Mouse (Mus musculus): ENCODE data around the gene Dnajc17. TPM values are rescaled to one million over a fixed set of nuclear protein-coding genes. Genes with fewer than 3 reads are reported as not detected.
A peak's percentile ranks its signal among the peaks of the same experiment; 100 is the strongest.

The Dnajc17 gene
- 22.9 and 24.9 TPM in 2 replicates for polyA plus RNA-seq (2016; fragmentation: Nextera tagmentation; extraction: Ambion mirVana)

DNA sequence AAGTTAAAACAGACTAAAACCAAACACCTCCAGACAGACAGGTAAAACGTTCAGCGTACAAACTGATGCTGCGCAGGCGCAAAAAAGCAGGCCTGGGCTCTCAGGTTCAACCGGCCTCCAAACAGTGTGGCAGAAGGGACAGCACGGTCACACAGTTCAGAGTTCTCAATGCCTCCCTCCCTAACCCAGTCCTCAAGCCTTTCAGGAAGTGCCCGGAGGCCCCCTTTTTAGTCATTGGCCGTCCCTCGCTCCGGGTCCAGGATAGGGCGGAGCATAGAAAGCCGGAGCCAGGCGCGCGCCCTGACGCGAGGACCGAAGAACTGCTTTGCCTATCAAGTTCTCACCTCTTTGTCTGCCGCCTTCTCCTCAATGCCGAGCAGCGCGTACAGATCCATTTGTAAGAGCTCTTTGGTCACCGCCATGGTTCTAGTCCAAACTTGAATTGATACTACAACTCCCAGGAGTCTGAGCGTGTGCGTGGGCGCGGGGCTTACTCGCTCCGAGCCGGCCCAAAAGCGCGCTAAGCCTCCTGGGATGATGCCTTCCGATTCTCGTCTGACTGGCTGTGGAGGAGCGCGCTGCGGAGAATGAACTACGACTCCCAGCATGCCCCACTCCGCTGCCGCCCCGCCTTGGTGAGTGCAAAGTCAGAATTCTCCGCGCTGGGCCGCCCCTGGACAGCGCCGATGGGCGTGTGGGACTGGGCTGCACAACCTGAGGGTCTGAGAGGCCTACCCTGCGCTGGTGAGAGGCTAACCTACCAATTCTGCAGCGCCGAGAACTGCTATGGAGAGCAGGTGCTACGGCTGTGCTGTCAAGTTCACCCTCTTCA lies at the start of gene Dnajc17, which contains the start of gene Zfyve19:
Dnajc17 (minus strand) TSS at position 452 of the 832 bp plus-strand sequence.
Zfyve19 (plus strand) TSS at position 274 of the 832 bp plus-strand sequence.
- Histone ChIP-seq H3K27ac (peak within 1 kb of the TSS; percentile 91), H3K4me1 (replicated peaks) (peaks cover 24% of the 10 kb centered on the region), H3K27me3 (ENCODE audit: insufficient read depth, poor library complexity, severe bottlenecking) (no peaks in the 10 kb centered on the region), H3K9me3 (no peaks in the 10 kb centered on the region), H3K36me3 (peaks cover 34% of the 10 kb centered on the region), H3K4me3 (peak within 1 kb of the TSS; percentile 71)
- under 1% methylated on average over 51 of the region's 51 CpGs for WGBS
- peak; percentile 96 for DNase-seq (ENCODE audit: low spot score)

DNA sequence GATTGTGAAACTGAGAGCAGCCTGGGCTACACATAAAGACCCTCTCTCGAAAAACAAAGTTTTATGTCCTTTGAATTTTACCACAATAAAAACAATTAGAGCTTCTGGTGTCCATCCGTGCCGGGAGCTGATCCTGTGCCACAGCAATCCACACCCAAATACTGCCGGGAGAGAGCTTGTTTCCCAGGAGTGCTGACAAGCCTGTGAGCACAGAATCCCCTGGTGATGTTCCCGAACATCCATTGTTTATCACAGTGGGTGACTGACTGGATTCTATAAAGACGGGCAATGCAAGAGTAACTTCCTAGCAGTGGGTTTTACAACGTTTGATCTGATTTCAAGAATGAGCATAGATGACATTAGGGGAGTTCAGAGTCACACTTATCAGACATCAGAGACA lies 46.4 kb upstream of the Dnajc17 start:
- H3K4me1 ChIP-seq (replicated peaks), result 0 out of 2 replicates have a peak, but pooled peaks cover 11% of the 10 kb centered on the region
- H3K9me3 ChIP-seq, result no peaks in the 10 kb centered on the region
- no peak overlapping the region for H3K4me3 ChIP-seq
- 15% methylated on average over 7 of the region's 7 CpGs for WGBS
- no peaks in the 10 kb centered on the region for H3K36me3 ChIP-seq
- no peak for DNase-seq (ENCODE audit: low spot score)
- no peak overlapping the region for H3K27ac ChIP-seq
- peaks cover 26% of the 10 kb centered on the region for H3K27me3 ChIP-seq (ENCODE audit: insufficient read depth, poor library complexity, severe bottlenecking)

DNA sequence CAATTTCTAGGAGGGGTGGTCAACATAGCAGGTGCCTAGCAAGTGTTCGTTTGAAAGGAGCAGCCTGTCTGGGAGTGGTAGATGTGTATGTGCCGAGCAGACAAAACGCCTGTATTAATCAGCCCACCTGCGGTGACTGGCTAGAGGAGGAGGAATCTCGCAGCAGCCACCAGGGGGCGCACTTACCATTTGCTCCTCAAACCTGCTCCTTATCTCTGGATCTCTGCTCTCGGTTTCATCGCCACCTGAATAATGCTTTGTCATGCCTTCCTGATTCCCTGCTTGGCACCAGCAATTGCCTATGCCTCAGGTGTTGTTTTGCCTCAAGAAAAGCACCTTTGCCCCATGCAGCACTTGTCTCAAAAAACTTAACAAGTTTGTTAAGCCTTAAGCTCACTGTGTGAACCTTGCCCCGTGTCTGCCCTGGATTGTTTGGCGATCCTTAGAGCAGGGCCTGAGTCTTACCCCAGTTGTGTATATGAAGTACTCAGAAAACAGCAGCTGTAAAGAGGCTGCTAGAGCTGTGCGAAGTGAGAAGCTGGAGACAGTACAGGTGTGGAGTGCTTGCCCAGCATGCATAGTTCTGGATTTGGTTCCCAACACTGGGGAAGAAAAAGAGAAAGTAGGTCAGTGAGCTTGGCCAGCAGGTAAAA lies 42.4 kb upstream of the Dnajc17 start:
- H3K27ac ChIP-seq, result 0 out of 2 replicates have a peak overlapping the region, but pooled peaks have one; percentile 31
- peak overlapping the region; percentile 20; the same call in 1 of the 2 replicates for H3K4me3 ChIP-seq
- peak; percentile 87 for DNase-seq (ENCODE audit: low spot score)
- H3K4me1 ChIP-seq (replicated peaks), result 0 out of 2 replicates have a peak, but pooled peaks cover 11% of the 10 kb centered on the region
- H3K9me3 ChIP-seq, result no peaks in the 10 kb centered on the region
- WGBS, result 15% methylated on average over 11 of the region's 11 CpGs
- H3K27me3 ChIP-seq (ENCODE audit: insufficient read depth, poor library complexity, severe bottlenecking), result peaks cover 23% of the 10 kb centered on the region
- no peaks in the 10 kb centered on the region for H3K36me3 ChIP-seq

DNA sequence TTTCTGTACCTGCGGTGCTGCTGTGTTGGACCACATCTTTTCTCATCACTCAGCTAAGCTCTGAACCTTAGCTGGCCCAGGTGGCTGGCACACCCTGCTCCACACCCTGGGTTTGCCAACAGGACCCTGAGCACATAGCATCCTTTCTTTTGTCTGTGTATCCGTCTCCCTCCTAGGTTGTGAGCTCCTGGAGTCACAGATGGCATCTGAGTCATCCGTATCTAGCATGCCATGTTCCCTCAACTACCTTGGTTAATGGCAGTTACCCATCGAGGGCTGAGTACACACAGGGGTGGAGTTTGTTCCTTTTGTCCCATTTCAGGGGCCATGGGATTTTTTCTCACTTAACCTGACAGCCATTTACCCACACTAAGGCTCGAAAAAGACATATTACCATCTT lies 41.8 kb upstream of the Dnajc17 start:
- Histone ChIP-seq H3K27ac (no peak overlapping the region), H3K27me3 (ENCODE audit: insufficient read depth, poor library complexity, severe bottlenecking) (peaks cover 21% of the 10 kb centered on the region), H3K4me3 (no peak overlapping the region), H3K4me1 (replicated peaks) (0 out of 2 replicates have a peak, but pooled peaks cover 11% of the 10 kb centered on the region), H3K36me3 (no peaks in the 10 kb centered on the region), H3K9me3 (no peaks in the 10 kb centered on the region)
- DNase-seq (ENCODE audit: low spot score), result no peak
- WGBS, result 65% methylated on average over 5 of the region's 5 CpGs

DNA sequence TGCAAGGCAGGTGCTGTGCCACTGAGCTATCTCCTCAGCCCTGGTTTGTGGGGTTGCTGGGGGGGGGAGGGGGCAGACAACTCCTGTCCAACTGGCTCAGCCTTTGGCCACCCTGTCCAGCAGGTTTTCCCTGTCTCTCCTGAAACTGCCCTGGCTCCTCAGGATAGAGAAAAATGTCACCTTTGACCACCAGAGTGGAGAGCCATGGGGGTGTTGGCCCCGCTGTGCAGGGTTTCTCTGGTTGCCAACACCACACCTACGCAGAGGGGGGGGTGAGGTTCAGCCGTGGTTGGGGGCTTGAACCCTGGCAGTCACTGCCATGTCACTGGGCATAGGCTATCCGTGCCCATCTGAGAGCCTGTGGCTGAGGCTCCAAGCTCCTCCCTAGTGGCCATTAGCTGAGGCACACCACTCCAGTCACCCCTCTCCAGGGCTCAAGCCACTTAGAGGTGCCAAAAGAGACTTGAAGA lies 41.0 kb upstream of the Dnajc17 start:
- DNase-seq (ENCODE audit: low spot score), result no peak
- 78% methylated on average over 4 of the region's 4 CpGs for WGBS
- 0 out of 2 replicates have a peak, but pooled peaks cover 11% of the 10 kb centered on the region for H3K4me1 ChIP-seq (replicated peaks)
- no peak overlapping the region for H3K4me3 ChIP-seq
- H3K36me3 ChIP-seq, result no peaks in the 10 kb centered on the region
- no peaks in the 10 kb centered on the region for H3K9me3 ChIP-seq
- peaks cover 13% of the 10 kb centered on the region for H3K27me3 ChIP-seq (ENCODE audit: insufficient read depth, poor library complexity, severe bottlenecking)
- no peak overlapping the region for H3K27ac ChIP-seq

DNA sequence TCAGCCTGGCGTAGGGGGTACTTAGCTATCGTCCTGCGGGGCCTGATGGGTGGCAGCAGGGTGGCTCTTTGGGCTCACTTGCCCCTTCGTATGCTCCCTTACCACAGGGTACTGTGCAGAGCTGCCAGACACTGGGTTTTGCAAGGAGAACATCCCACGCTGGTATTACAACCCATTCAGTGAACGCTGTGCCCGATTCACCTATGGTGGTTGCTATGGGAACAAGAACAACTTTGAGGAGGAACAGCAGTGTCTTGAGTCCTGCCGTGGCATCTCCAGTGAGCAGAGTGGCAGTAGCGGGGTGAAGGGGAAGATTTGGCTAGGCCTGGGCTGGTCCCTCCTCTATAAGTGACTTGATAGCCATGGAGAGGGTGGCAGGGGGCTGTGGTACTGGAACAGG lies 39.3 kb upstream of the Dnajc17 start:
- Histone ChIP-seq H3K36me3 (no peaks in the 10 kb centered on the region), H3K4me3 (no peak overlapping the region), H3K9me3 (no peaks in the 10 kb centered on the region), H3K27me3 (ENCODE audit: insufficient read depth, poor library complexity, severe bottlenecking) (no peaks in the 10 kb centered on the region), H3K4me1 (replicated peaks) (0 out of 2 replicates have a peak, but pooled peaks cover 11% of the 10 kb centered on the region), H3K27ac (no peak overlapping the region)
- no peak for DNase-seq (ENCODE audit: low spot score)
- 87% methylated on average over 9 of the region's 9 CpGs for WGBS

DNA sequence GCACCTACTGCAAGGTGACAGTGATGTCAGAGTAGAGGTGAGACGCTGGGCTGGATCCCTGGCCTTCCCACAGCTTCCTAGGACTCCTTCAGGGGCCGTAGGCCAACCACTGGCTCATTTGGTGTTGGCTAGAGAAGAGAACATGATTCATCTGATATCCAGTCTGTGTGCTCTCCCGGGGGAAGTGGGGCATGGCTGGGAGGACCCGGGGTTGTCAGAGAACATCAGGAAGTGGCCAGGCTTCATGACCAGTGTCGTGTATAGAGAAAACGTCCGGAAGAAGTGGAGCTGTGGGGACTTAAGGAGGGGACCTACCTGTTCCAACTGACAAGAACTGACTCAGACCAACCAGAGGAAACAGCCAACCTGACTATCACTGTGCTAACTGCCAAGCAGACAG lies 36.7 kb upstream of the Dnajc17 start:
- Histone ChIP-seq H3K27me3 (ENCODE audit: insufficient read depth, poor library complexity, severe bottlenecking) (peaks cover 4% of the 10 kb centered on the region), H3K27ac (no peak overlapping the region)
- 89% methylated on average over 7 of the region's 7 CpGs for WGBS

DNA sequence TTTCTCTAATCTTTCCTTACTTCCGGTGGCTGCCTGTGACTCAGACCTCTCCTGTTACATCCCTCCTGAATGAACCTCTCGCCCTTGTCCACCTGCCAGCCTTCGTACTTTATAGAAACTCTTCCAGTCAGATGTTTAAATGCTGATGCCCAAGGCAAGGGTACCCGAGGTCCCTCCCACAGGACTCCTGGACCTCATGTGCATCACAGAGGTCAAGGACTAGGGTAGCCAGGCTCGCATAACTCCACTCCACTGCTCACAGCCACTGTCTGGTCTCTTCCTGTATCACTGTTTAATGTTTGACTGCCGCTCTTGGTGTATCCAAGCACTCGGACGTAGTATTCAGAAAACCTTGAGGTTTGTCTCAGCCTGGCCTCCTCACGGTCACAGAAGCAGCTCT lies 34.0 kb upstream of the Dnajc17 start:
- H3K27me3 ChIP-seq (ENCODE audit: insufficient read depth, poor library complexity, severe bottlenecking), result peaks cover 31% of the 10 kb centered on the region
- peaks cover 11% of the 10 kb centered on the region for H3K4me1 ChIP-seq (replicated peaks)
- H3K9me3 ChIP-seq, result no peaks in the 10 kb centered on the region
- no peak overlapping the region for H3K27ac ChIP-seq
- DNase-seq (ENCODE audit: low spot score), result no peak
- no peaks in the 10 kb centered on the region for H3K36me3 ChIP-seq
- WGBS, result 83% methylated on average over 9 of the region's 9 CpGs
- H3K4me3 ChIP-seq, result no peak overlapping the region

More for the DNA sequence above, 36.7 kb upstream of the Dnajc17 start:
- no peak overlapping the region for H3K4me3 ChIP-seq
- H3K9me3 ChIP-seq, result no peaks in the 10 kb centered on the region
- peaks cover 1% of the 10 kb centered on the region; the same call in 1 of the 2 replicates for H3K4me1 ChIP-seq (replicated peaks)
- H3K36me3 ChIP-seq, result no peaks in the 10 kb centered on the region
- DNase-seq (ENCODE audit: low spot score), result no peak

DNA sequence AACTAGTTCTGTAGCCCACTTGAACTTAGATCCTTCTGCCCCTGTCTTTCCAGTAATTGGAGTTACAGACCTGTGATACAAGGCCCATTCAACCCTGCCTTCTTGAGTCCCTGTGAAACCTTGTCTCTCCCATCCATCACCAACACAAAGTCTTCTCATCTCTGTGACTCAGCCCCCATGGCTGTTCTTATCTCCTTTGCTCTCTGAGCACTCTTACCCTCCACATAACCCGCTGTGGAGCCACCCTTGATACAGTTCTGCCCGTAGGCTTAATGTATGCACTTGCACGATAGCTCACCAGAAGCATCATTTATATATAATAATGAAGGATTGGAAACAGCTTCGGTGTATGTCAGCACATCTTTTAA lies 32.2 kb upstream of the Dnajc17 start:
- 92% methylated on average over 4 of the region's 4 CpGs for WGBS
- H3K27ac ChIP-seq, result no peak overlapping the region
- peaks cover 20% of the 10 kb centered on the region for H3K4me1 ChIP-seq (replicated peaks)
- H3K9me3 ChIP-seq, result no peaks in the 10 kb centered on the region
- no peaks in the 10 kb centered on the region for H3K36me3 ChIP-seq
- DNase-seq (ENCODE audit: low spot score), result no peak
- no peak overlapping the region for H3K4me3 ChIP-seq
- peaks cover 49% of the 10 kb centered on the region for H3K27me3 ChIP-seq (ENCODE audit: insufficient read depth, poor library complexity, severe bottlenecking)

DNA sequence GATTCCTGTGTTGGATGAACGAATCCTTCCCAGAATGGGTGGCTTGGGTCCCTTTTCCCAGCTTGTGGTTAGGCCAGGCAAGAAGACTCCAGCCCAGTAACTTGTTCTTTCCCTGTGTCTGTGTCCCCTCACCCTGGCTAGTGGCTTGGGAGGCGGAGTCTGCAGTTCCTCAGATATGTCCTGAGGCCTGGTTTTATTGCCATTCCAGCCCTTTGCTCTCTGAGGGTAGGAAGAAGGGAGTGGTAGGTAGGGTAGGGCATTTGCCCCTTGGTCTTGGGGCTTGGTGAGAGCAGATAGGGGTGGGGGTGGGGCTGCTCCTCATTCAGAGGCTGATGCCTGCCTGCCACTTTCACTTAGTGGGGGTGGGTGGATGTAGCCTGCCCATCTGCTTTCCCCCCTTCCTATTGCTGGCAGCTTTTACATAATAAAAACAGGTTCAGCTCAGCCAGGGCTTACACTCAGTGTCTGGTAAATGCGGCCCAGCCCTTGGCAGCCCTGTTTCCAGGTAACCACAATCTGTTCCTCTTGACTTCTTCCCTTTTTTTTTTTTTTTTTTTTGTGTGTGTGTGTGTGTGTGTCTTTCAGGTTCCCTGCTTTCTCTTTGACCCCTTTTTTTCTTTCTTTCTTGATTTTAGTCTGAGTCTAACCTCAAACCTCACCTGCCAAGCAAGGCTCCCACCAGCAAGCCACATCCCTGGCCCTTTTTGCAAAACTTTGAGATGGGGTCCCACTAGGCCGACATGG lies 31.7 kb upstream of the Dnajc17 start:
- Histone ChIP-seq H3K36me3 (no peaks in the 10 kb centered on the region), H3K27me3 (ENCODE audit: insufficient read depth, poor library complexity, severe bottlenecking) (peaks cover 54% of the 10 kb centered on the region), H3K27ac (no peak overlapping the region), H3K4me1 (replicated peaks) (peaks cover 20% of the 10 kb centered on the region), H3K4me3 (no peak overlapping the region), H3K9me3 (no peaks in the 10 kb centered on the region)
- 65% methylated on average over 4 of the region's 4 CpGs for WGBS
- no peak for DNase-seq (ENCODE audit: low spot score)

DNA sequence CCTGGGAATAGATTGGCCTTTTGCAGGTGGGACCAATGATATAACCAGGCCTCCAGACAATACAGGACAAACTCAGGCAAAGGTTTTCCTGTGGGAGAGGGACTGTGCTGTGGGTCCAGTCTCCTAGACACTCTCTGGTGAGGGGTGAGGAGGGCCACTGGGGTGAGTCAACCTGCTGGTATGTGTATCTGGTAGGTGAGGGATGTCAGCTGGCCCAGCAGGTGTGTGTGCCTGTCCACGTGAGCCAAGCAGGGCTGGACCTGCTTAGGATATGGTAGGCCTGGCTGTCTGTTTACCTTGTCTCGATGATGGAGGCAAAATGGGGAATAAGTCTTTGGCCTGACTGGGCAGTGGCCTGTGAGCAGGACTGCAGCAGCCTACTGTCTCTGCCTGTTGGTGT lies 30.1 kb upstream of the Dnajc17 start:
- no peak for DNase-seq (ENCODE audit: low spot score)
- Histone ChIP-seq H3K4me3 (no peak overlapping the region), H3K4me1 (replicated peaks) (peaks cover 20% of the 10 kb centered on the region), H3K27me3 (ENCODE audit: insufficient read depth, poor library complexity, severe bottlenecking) (peaks cover 68% of the 10 kb centered on the region), H3K27ac (no peak overlapping the region), H3K9me3 (no peaks in the 10 kb centered on the region), H3K36me3 (no peaks in the 10 kb centered on the region)
- WGBS, result 72% methylated on average over 2 of the region's 2 CpGs

DNA sequence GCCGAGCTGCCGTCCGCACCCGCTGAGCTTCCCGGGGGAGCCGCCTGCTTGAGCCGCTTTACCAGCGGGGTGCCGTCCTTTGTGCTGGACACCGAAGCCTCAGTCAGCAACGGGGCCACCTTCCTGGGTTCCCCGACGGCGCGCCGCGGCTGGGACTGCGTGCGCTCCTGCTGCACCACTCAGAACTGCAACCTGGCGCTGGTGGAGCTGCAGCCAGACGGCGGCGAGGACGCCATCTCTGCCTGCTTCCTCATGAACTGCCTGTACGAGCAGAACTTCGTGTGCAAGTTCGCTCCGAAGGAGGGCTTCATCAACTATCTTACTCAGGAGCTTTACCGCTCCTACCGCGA lies 29.3 kb upstream of the Dnajc17 start:
- H3K4me3 ChIP-seq, result peak overlapping the region; percentile 57
- H3K27ac ChIP-seq, result peak overlapping the region; percentile 70
- 2% methylated on average over 31 of the region's 31 CpGs for WGBS
- no peaks in the 10 kb centered on the region for H3K36me3 ChIP-seq
- DNase-seq (ENCODE audit: low spot score), result peak; percentile 43
- no peaks in the 10 kb centered on the region for H3K9me3 ChIP-seq
- peaks cover 20% of the 10 kb centered on the region for H3K4me1 ChIP-seq (replicated peaks)
- peaks cover 69% of the 10 kb centered on the region for H3K27me3 ChIP-seq (ENCODE audit: insufficient read depth, poor library complexity, severe bottlenecking)
